Mouse (Mus musculus): ENCODE results near the gene Gzmk.
"Not testable (repeated sequence)": the region's sequence is repeated elsewhere in the genome, so short reads cannot be mapped to it uniquely, and the experiment has no call there.

Gzmk gene

GRCm38 (mm10) chr13:113225811-113226210 is at the start of gene Gzmk:
TSS of gene Gzmk (minus strand) at chr13:113225908.
- DNase-seq: no peak

GRCm38 (mm10) chr13:113271189-113271588 is 45.5 kb upstream of the Gzmk start:
- no peak for DNase-seq

GRCm38 (mm10) chr13:113269777-113270776 is 44.4 kb upstream of the Gzmk start:
- peak; percentile 64 to 67 for DNase-seq

- DNase-seq: no peak
Measured at GRCm38 (mm10) chr13:113267204-113267603, 41.5 kb upstream of the Gzmk start.

GRCm38 (mm10) chr13:113266495-113266951 is 40.8 kb upstream of the Gzmk start:
- DNase-seq: peak; percentile 73 to 74

- no peak for DNase-seq
Measured at GRCm38 (mm10) chr13:113265257-113265656, 39.5 kb upstream of the Gzmk start.

- DNase-seq: no peak
Measured at GRCm38 (mm10) chr13:113262822-113263221, 37.1 kb upstream of the Gzmk start.

GRCm38 (mm10) chr13:113259237-113259636 is 33.5 kb upstream of the Gzmk start:
- DNase-seq: no peak

GRCm38 (mm10) chr13:113257190-113257589 is 31.5 kb upstream of the Gzmk start:
- DNase-seq: no peak

GRCm38 (mm10) chr13:113256766-113257165 is 31.1 kb upstream of the Gzmk start:
- no peak for DNase-seq

GRCm38 (mm10) chr13:113252580-113252979 is 26.9 kb upstream of the Gzmk start:
- not testable (repeated sequence) for DNase-seq

- no peak for DNase-seq
Measured at GRCm38 (mm10) chr13:113245025-113245424, 19.3 kb upstream of the Gzmk start.

- DNase-seq: no peak
Measured at GRCm38 (mm10) chr13:113242129-113242528, 16.4 kb upstream of the Gzmk start.

GRCm38 (mm10) chr13:113227666-113228463 is 2.2 kb upstream of the Gzmk start:
- no peak for DNase-seq

GRCm38 (mm10) chr13:113227076-113227475 is 1.4 kb upstream of the Gzmk start:
- no peak for DNase-seq

GRCm38 (mm10) chr13:113224105-113224504 is 1.6 kb downstream of the Gzmk start:
- DNase-seq: no peak

- no peak for DNase-seq
Measured at GRCm38 (mm10) chr13:113221851-113222250, 3.9 kb downstream of the Gzmk start.

GRCm38 (mm10) chr13:113213865-113214264 is 11.8 kb downstream of the Gzmk start:
- DNase-seq: no peak

GRCm38 (mm10) chr13:113212401-113212800 is 13.3 kb downstream of the Gzmk start:
- DNase-seq: no peak

GRCm38 (mm10) chr13:113211345-113211744 is 14.4 kb downstream of the Gzmk start:
- no peak for DNase-seq

- DNase-seq: no peak
Measured at GRCm38 (mm10) chr13:113209624-113210023, 16.1 kb downstream of the Gzmk start, which contains the start of gene Esm1. TSS of gene Esm1 (plus strand) at chr13:113209659.

- no peak for DNase-seq
Measured at GRCm38 (mm10) chr13:113205346-113205745, 20.4 kb downstream of the Gzmk start.

- no peak for DNase-seq
Measured at GRCm38 (mm10) chr13:113203146-113203545, 22.6 kb downstream of the Gzmk start.
